Mouse (Mus musculus) testis, postnatal 10 days (tissue): ENCODE measurements around the gene Iqcg.
A peak's percentile ranks its signal among the peaks of the same experiment; 100 is the strongest.

Experiments
- DNase-seq: peaks from one replicate; pipeline ENCODE4 v3.0.0; 2021; ENCODE audit warnings: low spot score

The Iqcg gene

GRCm38 (mm10) chr16:33049809-33050208 is 6.2 kb downstream of the Iqcg start:
- DNase-seq = no peak

- no peak for DNase-seq
These were observed 7.3 kb downstream of the Iqcg start for GRCm38 (mm10) chr16:33048686-33049085.

GRCm38 (mm10) chr16:33048004-33048403 is 8.0 kb downstream of the Iqcg start:
- no peak for DNase-seq

GRCm38 (mm10) chr16:33043268-33043667 is 12.8 kb downstream of the Iqcg start:
- no peak for DNase-seq

GRCm38 (mm10) chr16:33042682-33043081 is 13.3 kb downstream of the Iqcg start:
- DNase-seq = no peak

GRCm38 (mm10) chr16:33036006-33036405 is 20.0 kb downstream of the Iqcg start:
- DNase-seq = no peak

GRCm38 (mm10) chr16:33026357-33026756 is 29.7 kb downstream of the Iqcg start:
- no peak for DNase-seq

- DNase-seq = no peak
These were observed 31.4 kb downstream of the Iqcg start for GRCm38 (mm10) chr16:33024456-33025104.

- DNase-seq = peak; percentile 92
These were observed 32.3 kb downstream of the Iqcg start for GRCm38 (mm10) chr16:33023750-33024149.

GRCm38 (mm10) chr16:33021381-33021780 is 34.6 kb downstream of the Iqcg start:
- no peak for DNase-seq

- DNase-seq = peak; percentile 53
These were observed 36.8 kb downstream of the Iqcg start for GRCm38 (mm10) chr16:33019117-33019770.

- DNase-seq = no peak
These were observed 38.2 kb downstream of the Iqcg start for GRCm38 (mm10) chr16:33017677-33018349.

- DNase-seq = no peak
These were observed 40.0 kb downstream of the Iqcg start for GRCm38 (mm10) chr16:33015986-33016385.

GRCm38 (mm10) chr16:33015396-33015907 is 40.6 kb downstream of the Iqcg start:
- DNase-seq = no peak

GRCm38 (mm10) chr16:33014921-33015320 is 41.1 kb downstream of the Iqcg start:
- DNase-seq = no peak

GRCm38 (mm10) chr16:33013801-33014200 is 42.2 kb downstream of the Iqcg start:
- DNase-seq = no peak

- DNase-seq = no peak
These were observed 45.9 kb downstream of the Iqcg start for GRCm38 (mm10) chr16:33010166-33010565.

GRCm38 (mm10) chr16:33007436-33007835 is 48.6 kb downstream of the Iqcg start:
- DNase-seq = no peak

- no peak for DNase-seq
These were observed 49.1 kb downstream of the Iqcg start for GRCm38 (mm10) chr16:33006888-33007287.

GRCm38 (mm10) chr16:33005216-33005615 is 50.8 kb downstream of the Iqcg start:
- no peak for DNase-seq

- DNase-seq = no peak
These were observed 63.9 kb downstream of the Iqcg start for GRCm38 (mm10) chr16:32992158-32992557.

- DNase-seq = no peak
These were observed 71.4 kb downstream of the Iqcg start for GRCm38 (mm10) chr16:32984631-32985030.

- DNase-seq = no peak
These were observed 74.6 kb downstream of the Iqcg start for GRCm38 (mm10) chr16:32981405-32981804.
